Mouse (Mus musculus) embryo, embryonic 10 days (tissue): ENCODE measurements around the gene Anks1b.

Source experiments
- DNase-seq: peaks from one replicate; pipeline ENCODE4 v3.0.0-alpha.2; 2015; ENCODE audit warnings: low spot score

Anks1b gene

GRCm38 (mm10) chr10:90728401-90729358, 855.4 kb downstream of the Anks1b start:
- DNase-seq: peak; percentile 84

GRCm38 (mm10) chr10:90729527-90729926, 856.2 kb downstream of the Anks1b start:
- no peak for DNase-seq

GRCm38 (mm10) chr10:90732823-90733222, 859.5 kb downstream of the Anks1b start:
- no peak for DNase-seq

- peak; percentile 65 for DNase-seq
These were observed 860.3 kb downstream of the Anks1b start for GRCm38 (mm10) chr10:90733632-90734031.

GRCm38 (mm10) chr10:90738475-90738874, 865.2 kb downstream of the Anks1b start:
- no peak for DNase-seq

GRCm38 (mm10) chr10:90740956-90741355, 867.6 kb downstream of the Anks1b start:
- no peak for DNase-seq

- no peak for DNase-seq
These were observed 878.6 kb downstream of the Anks1b start for GRCm38 (mm10) chr10:90751889-90752288.

- no peak for DNase-seq
These were observed 879.8 kb downstream of the Anks1b start for GRCm38 (mm10) chr10:90753106-90753505.

GRCm38 (mm10) chr10:90757773-90758172, 884.5 kb downstream of the Anks1b start:
- DNase-seq: no peak

GRCm38 (mm10) chr10:90759929-90760328, 886.6 kb downstream of the Anks1b start:
- no peak for DNase-seq

GRCm38 (mm10) chr10:90766261-90766660, 893.0 kb downstream of the Anks1b start:
- no peak for DNase-seq

- no peak for DNase-seq
These were observed 897.2 kb downstream of the Anks1b start for GRCm38 (mm10) chr10:90770403-90770955.

GRCm38 (mm10) chr10:90771046-90771445, 897.7 kb downstream of the Anks1b start:
- no peak for DNase-seq

GRCm38 (mm10) chr10:90771471-90772226, 898.3 kb downstream of the Anks1b start:
- peak; percentile 67 for DNase-seq

GRCm38 (mm10) chr10:90779561-90780400, 906.5 kb downstream of the Anks1b start:
- no peak for DNase-seq

- no peak for DNase-seq
These were observed 911.8 kb downstream of the Anks1b start for GRCm38 (mm10) chr10:90784981-90785650.

GRCm38 (mm10) chr10:90785680-90786079, 912.4 kb downstream of the Anks1b start:
- DNase-seq: no peak

- no peak for DNase-seq
These were observed 929.8 kb downstream of the Anks1b start for GRCm38 (mm10) chr10:90803112-90803511.

- no peak for DNase-seq
These were observed 931.3 kb downstream of the Anks1b start for GRCm38 (mm10) chr10:90804602-90805095.

- no peak for DNase-seq
These were observed 935.5 kb downstream of the Anks1b start for GRCm38 (mm10) chr10:90808616-90809310.
